Mouse (Mus musculus) embryonic facial prominence, embryonic 14.5 days (tissue): ENCODE data around the gene Epas1. TPM values are rescaled to one million over a fixed set of nuclear protein-coding genes. Genes with fewer than 3 reads are reported as not detected.

Experiments
- ATAC-seq: fragments of 200-750 bp; cut with Nextera tagmentation; 2 replicates; pipeline ENCODE4 v1.8.0; 2017; ENCODE audit warnings: low read depth, moderate number of reproducible peaks, moderate TSS enrichment
- DNase-seq: peaks from one replicate; pipeline ENCODE4 v3.0.0-alpha.2; 2015; ENCODE audit warnings: low spot score
- H3K27ac ChIP-seq: fragments of 300-500 bp; sonication (generic); replicated peaks from 2 replicates; pipeline ENCODE4 v1.5.1; 2014; ENCODE audit warnings: low read depth, mild to moderate bottlenecking, low read length, moderate library complexity
- H3K27me3 ChIP-seq: fragments of 300-500 bp; sonication (generic); replicated peaks from 2 replicates; pipeline ENCODE4 v1.6.1; 2014; ENCODE audit warnings: low read length; ENCODE audit not compliant: control insufficient read depth, insufficient read depth
- H3K36me3 ChIP-seq: fragments of 300-500 bp; sonication (generic); 2 replicates; pipeline ENCODE4 v1.6.1; 2014; ENCODE audit warnings: low read length, mixed read lengths; ENCODE audit not compliant: control insufficient read depth, insufficient read depth
- H3K4me1 ChIP-seq: fragments of 300-500 bp; sonication (generic); 2 replicates; pipeline ENCODE4 v1.6.1; 2014; ENCODE audit warnings: antibody characterized with exemption, low read length; ENCODE audit not compliant: control insufficient read depth, insufficient read depth
- H3K4me2 ChIP-seq: fragments of 300-500 bp; sonication (generic); 2 replicates; pipeline ENCODE4 v1.6.1; 2014; ENCODE audit warnings: low read depth, mild to moderate bottlenecking, low read length, moderate library complexity, mixed read lengths
- H3K4me3 ChIP-seq: fragments of 300-500 bp; sonication (generic); 2 replicates; pipeline ENCODE4 v1.5.1; 2014; ENCODE audit warnings: low read depth, mild to moderate bottlenecking, low read length
- H3K9ac ChIP-seq: fragments of 300-500 bp; sonication (generic); 2 replicates; pipeline ENCODE4 v1.6.1; 2014; ENCODE audit warnings: low read depth, mild to moderate bottlenecking, low read length, moderate library complexity, mixed read lengths
- H3K9me3 ChIP-seq: fragments of 300-500 bp; sonication (generic); 2 replicates; pipeline ENCODE4 v1.6.1; 2016; ENCODE audit warnings: low read length; ENCODE audit not compliant: control insufficient read depth
- WGBS: fragments of 180-500 bp; shearing (Covaris S2); extraction: QIAGEN DNeasy Blood & Tissue Kit; methylation state at CpG from one replicate; pipeline ENCODE4 v1.1.7; 2014; 5-methylcytosine and 5-hydroxymethylcytosine counted together
- polyA plus RNA-seq: library from polyadenylated mRNA; unstranded; fragments of >200 nt; fragmentation: Nextera tagmentation; extraction: Ambion mirVana; gene quantifications from 2 replicates; pipeline ENCODE4 v1.2.1, GENCODE M21; 2014

The Epas1 gene
- polyA plus RNA-seq, 1 experiment from 2014 or later: 14.3 TPM

GRCm38 (mm10) chr17:86802351-86802985, 49.0 kb downstream of the Epas1 start:
- DNase-seq (no peak), ATAC-seq (no peak)
- H3K9ac ChIP-seq: no peak overlapping the region
- no peaks in the 10 kb centered on the region for H3K9me3 ChIP-seq
- no peak overlapping the region for H3K4me3 ChIP-seq
- H3K4me2 ChIP-seq: no peak overlapping the region
- H3K27ac ChIP-seq: no peak overlapping the region
- peaks cover 14% of the 10 kb centered on the region for H3K4me1 ChIP-seq
- 63% methylated on average over 9 of the region's 9 CpGs for WGBS
- H3K36me3 ChIP-seq: no peaks in the 10 kb centered on the region
- H3K27me3 ChIP-seq: no peaks in the 10 kb centered on the region

DNA sequence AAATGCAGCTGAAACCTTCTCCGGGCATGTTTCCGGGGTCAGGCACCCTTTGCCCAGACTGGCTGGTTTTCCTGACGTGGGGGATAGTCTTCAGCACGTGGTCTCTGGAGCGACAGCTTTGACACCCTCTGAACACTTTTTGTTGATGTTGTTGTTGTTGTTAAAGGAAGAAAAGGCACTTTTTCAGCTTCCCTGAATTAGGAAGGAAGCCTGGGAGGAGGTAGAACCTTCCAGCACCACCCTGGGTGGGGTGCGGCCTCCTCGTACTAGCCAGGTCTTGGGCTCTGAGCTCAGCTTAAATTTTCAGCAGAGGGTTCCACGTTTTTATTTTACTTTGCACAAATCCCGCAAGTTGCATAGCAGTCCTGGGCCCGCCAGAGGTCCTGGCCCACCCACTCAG, 49.6 kb downstream of the Epas1 start:
- no peak overlapping the region for H3K9ac ChIP-seq
- H3K27ac ChIP-seq: no peak overlapping the region
- 81% methylated on average over 10 of the region's 10 CpGs for WGBS
- no peaks in the 10 kb centered on the region for H3K9me3 ChIP-seq
- no peak for DNase-seq
- no peak overlapping the region for H3K4me3 ChIP-seq
- peaks cover 14% of the 10 kb centered on the region for H3K4me1 ChIP-seq
- no peak for ATAC-seq
- no peaks in the 10 kb centered on the region for H3K36me3 ChIP-seq
- no peak overlapping the region for H3K4me2 ChIP-seq
- H3K27me3 ChIP-seq: no peaks in the 10 kb centered on the region

- H3K9ac ChIP-seq: no peak overlapping the region
- no peaks in the 10 kb centered on the region for H3K36me3 ChIP-seq
- H3K4me3 ChIP-seq: no peak overlapping the region
- no peak overlapping the region for H3K4me2 ChIP-seq
- DNase-seq: no peak
- no peaks in the 10 kb centered on the region for H3K27me3 ChIP-seq
- peaks cover 14% of the 10 kb centered on the region for H3K4me1 ChIP-seq
- 85% methylated on average over 5 of the region's 5 CpGs for WGBS
- H3K9me3 ChIP-seq: no peaks in the 10 kb centered on the region
- no peak for ATAC-seq
- H3K27ac ChIP-seq: no peak overlapping the region
Observed at GRCm38 (mm10) chr17:86803653-86804052, 50.2 kb downstream of the Epas1 start.

- ATAC-seq (peak; percentile 75), DNase-seq (peak; percentile 82)
- no peaks in the 10 kb centered on the region; the same call in 1 of the 2 replicates for H3K4me1 ChIP-seq
- H3K36me3 ChIP-seq: no peaks in the 10 kb centered on the region
- H3K4me3 ChIP-seq: no peak overlapping the region
- H3K27me3 ChIP-seq: no peaks in the 10 kb centered on the region
- no peak overlapping the region for H3K9ac ChIP-seq
- no peak overlapping the region for H3K4me2 ChIP-seq
- no peak overlapping the region for H3K27ac ChIP-seq
- WGBS: 1% methylated on average over 4 of the region's 4 CpGs
- H3K9me3 ChIP-seq: no peaks in the 10 kb centered on the region
Observed at GRCm38 (mm10) chr17:86812029-86812428, 58.5 kb downstream of the Epas1 start.

GRCm38 (mm10) chr17:86814320-86814719, 60.8 kb downstream of the Epas1 start:
- no peaks in the 10 kb centered on the region for H3K9me3 ChIP-seq
- no peak overlapping the region for H3K4me3 ChIP-seq
- 42% methylated on average over 1 of the region's 1 CpGs for WGBS
- H3K4me1 ChIP-seq: no peaks in the 10 kb centered on the region; the same call in 1 of the 2 replicates
- DNase-seq (no peak), ATAC-seq (no peak)
- no peaks in the 10 kb centered on the region for H3K27me3 ChIP-seq
- no peaks in the 10 kb centered on the region for H3K36me3 ChIP-seq
- H3K4me2 ChIP-seq: no peak overlapping the region
- H3K27ac ChIP-seq: no peak overlapping the region
- H3K9ac ChIP-seq: no peak overlapping the region

GRCm38 (mm10) chr17:86815016-86815865, 61.7 kb downstream of the Epas1 start:
- H3K27ac ChIP-seq: no peak overlapping the region
- ATAC-seq (no peak), DNase-seq (no peak)
- WGBS: 78% methylated on average over 24 of the region's 24 CpGs
- H3K4me1 ChIP-seq: peaks cover 5% of the 10 kb centered on the region; the same call in 1 of the 2 replicates
- no peaks in the 10 kb centered on the region for H3K27me3 ChIP-seq
- no peak overlapping the region for H3K4me3 ChIP-seq
- no peaks in the 10 kb centered on the region for H3K9me3 ChIP-seq
- H3K9ac ChIP-seq: no peak overlapping the region
- no peaks in the 10 kb centered on the region for H3K36me3 ChIP-seq
- no peak overlapping the region for H3K4me2 ChIP-seq

GRCm38 (mm10) chr17:86822017-86822737, 68.7 kb downstream of the Epas1 start:
- no peak overlapping the region for H3K27ac ChIP-seq
- H3K4me2 ChIP-seq: no peak overlapping the region
- 87% methylated on average over 8 of the region's 8 CpGs for WGBS
- no peak overlapping the region for H3K4me3 ChIP-seq
- H3K36me3 ChIP-seq: no peaks in the 10 kb centered on the region
- 0 out of 2 replicates have a peak, but pooled peaks cover 5% of the 10 kb centered on the region for H3K4me1 ChIP-seq
- no peak for ATAC-seq
- H3K9me3 ChIP-seq: no peaks in the 10 kb centered on the region
- DNase-seq: no peak
- H3K27me3 ChIP-seq: no peaks in the 10 kb centered on the region
- no peak overlapping the region for H3K9ac ChIP-seq

GRCm38 (mm10) chr17:86824502-86825162, 71.1 kb downstream of the Epas1 start:
- ATAC-seq: no peak
- DNase-seq: no peak
- Histone ChIP-seq H3K27me3 (no peaks in the 10 kb centered on the region), H3K9me3 (no peaks in the 10 kb centered on the region), H3K4me3 (no peak overlapping the region), H3K4me1 (0 out of 2 replicates have a peak, but pooled peaks cover 4% of the 10 kb centered on the region), H3K27ac (no peak overlapping the region), H3K9ac (no peak overlapping the region), H3K4me2 (no peak overlapping the region), H3K36me3 (no peaks in the 10 kb centered on the region)
- WGBS: 85% methylated on average over 18 of the region's 18 CpGs
